Comparison of ENCODE assay signal across 9 mouse cellular contexts in the genomic region with DNA sequence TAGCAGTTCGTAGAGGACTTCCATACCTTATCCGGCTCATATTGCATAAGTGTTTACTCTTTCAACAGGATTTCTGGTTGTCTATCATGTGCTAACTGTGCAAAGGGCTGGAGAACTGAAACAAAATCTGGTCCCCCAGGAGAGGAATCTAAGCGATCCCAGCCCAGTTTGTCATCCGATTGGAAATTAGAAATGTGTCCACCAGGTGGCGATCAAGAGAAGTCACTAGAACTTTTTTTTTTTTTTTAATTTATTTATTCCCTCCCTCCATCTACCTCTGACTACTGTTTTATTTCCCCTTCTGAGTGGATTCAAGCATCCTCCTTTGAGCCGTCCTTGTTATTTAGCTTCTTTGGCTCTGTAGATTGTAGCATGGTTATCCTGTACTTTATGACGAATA. TPM values are rescaled to one million over a fixed set of nuclear protein-coding genes. Genes with fewer than 3 reads are reported as not detected.
A peak's percentile ranks its signal among the peaks of the same experiment; 100 is the strongest.
DNase-seq lines count a peak whose midpoint lies in the region; ATAC-seq and TF ChIP-seq lines count a peak whose summit lies in the region.
"Had no signal": no experiment of that assay in that cellular context is flagged by ENCODE, and none has a peak within 500 bp of the region (broad histone marks: within the 10 kb centered on the region; RNA-seq: fewer than 3 reads in every experiment).

No protein-coding gene starts in this region.

- no peak overlapping the region for H3K27ac ChIP-seq in embryonic facial prominence, embryonic 14.5 days (replicated peaks; ENCODE audit: low read depth, low read length)
- H3K27ac ChIP-seq in limb, embryonic 14.5 days (replicated peaks; ENCODE audit: low read depth, low read length): no peak overlapping the region
- H3K27ac ChIP-seq: neural tube, embryonic 12.5 days had no signal

- no peaks in the 10 kb centered on the region for H3K9me3 ChIP-seq in embryonic facial prominence, embryonic 14.5 days (ENCODE audit: control insufficient read depth, low read length)
- H3K9me3 ChIP-seq in limb, embryonic 14.5 days (ENCODE audit: control insufficient read depth, low read length): no peaks in the 10 kb centered on the region
- H3K9me3 ChIP-seq: neural tube, embryonic 12.5 days had no signal

- TF ChIP-seq POLR2A in limb, embryonic 14.5 days (IDR thresholded peaks at IDR 0.05; ENCODE audit: borderline replicate concordance, extremely low read depth, insufficient read depth, insufficient read length): no peak

- H3K36me3 ChIP-seq in embryonic facial prominence, embryonic 14.5 days (ENCODE audit: control insufficient read depth, insufficient read depth, low read length): no peaks in the 10 kb centered on the region
- no peaks in the 10 kb centered on the region for H3K36me3 ChIP-seq in limb, embryonic 14.5 days (ENCODE audit: control insufficient read depth, insufficient read depth, low read length)
- H3K36me3 ChIP-seq: neural tube, embryonic 12.5 days had no signal

- no peak overlapping the region for H3K4me2 ChIP-seq in embryonic facial prominence, embryonic 14.5 days (ENCODE audit: low read depth, low read length)
- H3K4me2 ChIP-seq in limb, embryonic 14.5 days (replicated peaks; ENCODE audit: low read depth, low read length, severe bottlenecking): no peak overlapping the region
- H3K4me2 ChIP-seq: neural tube, embryonic 12.5 days had no signal

- no peak overlapping the region for H3K4me3 ChIP-seq in embryonic facial prominence, embryonic 14.5 days (ENCODE audit: low read depth, low read length)
- H3K4me3 ChIP-seq in limb, embryonic 14.5 days (replicated peaks; ENCODE audit: low read length): no peak overlapping the region
- H3K4me3 ChIP-seq: neural tube, embryonic 12.5 days had no signal

- no peaks in the 10 kb centered on the region for H3K4me1 ChIP-seq in embryonic facial prominence, embryonic 14.5 days (ENCODE audit: control insufficient read depth, insufficient read depth, low read length)
- H3K4me1 ChIP-seq in limb, embryonic 14.5 days (ENCODE audit: control insufficient read depth, insufficient read depth, low read length): no peaks in the 10 kb centered on the region

- H3K9ac ChIP-seq in embryonic facial prominence, embryonic 14.5 days (ENCODE audit: low read depth, low read length): no peak overlapping the region
- no peak overlapping the region for H3K9ac ChIP-seq in limb, embryonic 14.5 days (ENCODE audit: low read depth, low read length, severe bottlenecking)
- H3K9ac ChIP-seq: neural tube, embryonic 12.5 days had no signal

- H3K27me3 ChIP-seq in embryonic facial prominence, embryonic 14.5 days (replicated peaks; ENCODE audit: control insufficient read depth, insufficient read depth, low read length): no peaks in the 10 kb centered on the region
- no peaks in the 10 kb centered on the region for H3K27me3 ChIP-seq in limb, embryonic 14.5 days (ENCODE audit: control insufficient read depth, insufficient read depth, low read length)
- H3K27me3 ChIP-seq: neural tube, embryonic 12.5 days had no signal

- no peak for ATAC-seq in cerebellum, adult (ENCODE audit: insufficient number of reproducible peaks, low FRiP score, low TSS enrichment)
- no peak for ATAC-seq in embryonic facial prominence, embryonic 14.5 days (ENCODE audit: low read depth)
- no peak for ATAC-seq in limb, embryonic 14.5 days (ENCODE audit: low FRiP score, low read depth)

- WGBS in embryonic facial prominence, embryonic 14.5 days: 19% methylated on average over 7 of the region's 7 CpGs
- 32% methylated on average over 7 of the region's 7 CpGs for WGBS in limb, embryonic 14.5 days

- DNase-seq in cerebellum, adult 11 months: peak; percentile 36
- peak; percentile 80 for DNase-seq in urinary bladder, postnatal 14 days (ENCODE audit: low spot score)
- no peak for DNase-seq in urinary bladder, adult 2 months (ENCODE audit: low spot score)
- peak; percentile 81 for DNase-seq in embryonic facial prominence, embryonic 14.5 days (ENCODE audit: low spot score)
- DNase-seq in kidney, adult 8-10 months: peak; percentile 57 to 70
- peak; percentile 90 for DNase-seq in limb, embryonic 14.5 days (ENCODE audit: low spot score)
- DNase-seq in right cerebral cortex, postnatal 10 days (ENCODE audit: low spot score in 2 of 2): peak; percentile 71 to 86

RNA-seq across cellular contexts. Expression of a gene that starts 14.1 kb away (rescaled TPM):
- polyA plus RNA-seq in urinary bladder, adult 2 months (2012; rRNA removed): 14.2 and 15.8 TPM in 2 replicates
- 190 and 218 TPM in 2 replicates for polyA plus RNA-seq in embryonic facial prominence, embryonic 14.5 days (2014; fragmentation: Nextera tagmentation; extraction: Ambion mirVana)
- polyA plus RNA-seq in limb, embryonic 14.5 days (2012; rRNA removed): 135 and 149 TPM in 2 replicates
- 210 and 219 TPM in 2 replicates for polyA plus RNA-seq in limb, embryonic 14.5 days (2014; fragmentation: Nextera tagmentation; extraction: Ambion mirVana)

RNA-seq across cellular contexts. Expression of a gene that starts 28.4 kb away (rescaled TPM):
- polyA plus RNA-seq in urinary bladder, adult 2 months (2012; rRNA removed): 1.9 TPM in 2 replicates
- 4.8 and 6.2 TPM in 2 replicates for polyA plus RNA-seq in embryonic facial prominence, embryonic 14.5 days (2014; fragmentation: Nextera tagmentation; extraction: Ambion mirVana)
- 6.4 and 7.7 TPM in 2 replicates for polyA plus RNA-seq in limb, embryonic 14.5 days (2012; rRNA removed)
- 8.6 and 8.9 TPM in 2 replicates for polyA plus RNA-seq in limb, embryonic 14.5 days (2014; fragmentation: Nextera tagmentation; extraction: Ambion mirVana)
